Mouse (Mus musculus) heart, embryonic 14.5 days (tissue): ENCODE results near the gene Rbms3. TPM values are rescaled to one million over a fixed set of nuclear protein-coding genes. Genes with fewer than 3 reads are reported as not detected.

Source experiments
- ATAC-seq: fragments of 200-750 bp; cut with Nextera tagmentation; 2 replicates; pipeline ENCODE4 v1.8.0; 2017; ENCODE audit warnings: low read depth, moderate TSS enrichment; ENCODE audit not compliant: insufficient number of reproducible peaks, insufficient read depth, low FRiP score
- H3K27ac ChIP-seq, 2 experiments: fragments of 200-500 bp in 1 of 2; fragments of 300-500 bp in 1 of 2; sonication (generic) in 1 of 2; replicated peaks in 1 of 2; 2 replicates each; pipeline ENCODE4 v1.5.1; 2012 to 2014; ENCODE audit warnings: low read depth in 2 of 2, low read length in 2 of 2, control low read depth in 1 of 2, mild to moderate bottlenecking in 1 of 2, mixed read lengths in 1 of 2; ENCODE audit not compliant: control insufficient read depth in 1 of 2, insufficient read depth in 1 of 2
- H3K27me3 ChIP-seq: fragments of 300-500 bp; sonication (generic); 2 replicates; pipeline ENCODE4 v1.6.1; 2014; ENCODE audit warnings: mild to moderate bottlenecking, low read length, control low read depth; ENCODE audit not compliant: control insufficient read depth, insufficient read depth
- H3K36me3 ChIP-seq: fragments of 300-500 bp; sonication (generic); 2 replicates; pipeline ENCODE4 v1.6.1; 2014; ENCODE audit warnings: mild to moderate bottlenecking, control low read depth, low read length, mixed read lengths; ENCODE audit not compliant: control insufficient read depth, insufficient read depth
- H3K4me1 ChIP-seq, 2 experiments: fragments of 200-500 bp in 1 of 2; fragments of 300-500 bp in 1 of 2; sonication (generic) in 1 of 2; 2 replicates each; pipeline ENCODE4 v1.6.1; 2012 to 2014; ENCODE audit warnings: low read length in 2 of 2, control low read depth in 1 of 2, mixed read lengths in 1 of 2; ENCODE audit not compliant: control insufficient read depth in 2 of 2, insufficient read depth in 2 of 2
- H3K4me2 ChIP-seq: fragments of 300-500 bp; sonication (generic); 2 replicates; pipeline ENCODE4 v1.6.1; 2014; ENCODE audit warnings: mild to moderate bottlenecking, low read length
- H3K4me3 ChIP-seq, 2 experiments: fragments of 200-500 bp in 1 of 2; fragments of 300-500 bp in 1 of 2; sonication (generic) in 1 of 2; 2 replicates each; pipeline ENCODE4 v1.5.1; 2012 to 2014; ENCODE audit warnings: low read length in 2 of 2, mild to moderate bottlenecking in 2 of 2, control low read depth in 1 of 2, low read depth in 1 of 2, moderate library complexity in 1 of 2; ENCODE audit not compliant: control insufficient read depth in 1 of 2, insufficient read depth in 1 of 2
- H3K9ac ChIP-seq: fragments of 300-500 bp; sonication (generic); 2 replicates; pipeline ENCODE4 v1.6.1; 2014; ENCODE audit warnings: mild to moderate bottlenecking, low read length
- H3K9me3 ChIP-seq: fragments of 300-500 bp; sonication (generic); 2 replicates; pipeline ENCODE4 v1.6.1; 2016; ENCODE audit warnings: low read length, control low read depth; ENCODE audit not compliant: control insufficient read depth
- WGBS: fragments of 180-500 bp; shearing (Covaris S2); extraction: QIAGEN DNeasy Blood & Tissue Kit; methylation state at CpG from one replicate; pipeline ENCODE4 v1.1.7; 2014; 5-methylcytosine and 5-hydroxymethylcytosine counted together
- polyA plus RNA-seq: library from polyadenylated mRNA; unstranded; fragments of >200 nt; fragmentation: Nextera tagmentation; extraction: Ambion mirVana; gene quantifications from 2 replicates; pipeline ENCODE4 v1.2.1, GENCODE M21; 2014

Gene Rbms3
- 38.6 and 39.4 TPM in 2 replicates for polyA plus RNA-seq

GRCm38 (mm10) chr9:117629771-117630170 is at the start of gene Rbms3:
Rbms3 (minus strand) TSS chr9:117629913.
- Histone ChIP-seq H3K27me3 (no peaks in the 10 kb centered on the region), H3K4me2 (no peak within 1 kb of the TSS), H3K27ac (no peak within 1 kb of the TSS), H3K4me3 (no peak within 1 kb of the TSS), H3K9ac (no peak within 1 kb of the TSS), H3K4me1 (no peaks in the 10 kb centered on the region), H3K36me3 (no peaks in the 10 kb centered on the region), H3K9me3 (no peaks in the 10 kb centered on the region)
- ATAC-seq = no peak
- 61% methylated on average over 9 of the region's 9 CpGs for WGBS

DNA sequence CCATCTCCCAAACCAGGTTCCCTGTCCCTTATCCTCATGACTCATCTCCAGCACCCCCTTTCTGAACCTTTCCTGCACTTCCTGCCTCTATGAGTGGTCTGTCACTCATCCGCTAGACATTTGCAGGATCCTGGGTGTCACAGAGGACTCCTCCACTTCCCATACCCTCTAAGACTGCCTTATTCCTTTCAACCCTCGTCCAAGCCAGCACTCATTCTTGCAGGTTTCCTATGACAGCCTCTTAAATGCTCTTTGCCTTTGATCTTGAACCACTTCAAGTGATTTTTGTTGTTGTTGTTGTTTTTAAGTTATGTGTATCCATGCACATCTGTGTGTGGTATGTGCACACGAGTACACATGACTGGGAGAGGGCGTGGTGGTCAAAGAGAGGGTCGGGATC is 43.6 kb upstream of the Rbms3 start:
- Histone ChIP-seq H3K4me3 (no peak overlapping the region), H3K27me3 (no peaks in the 10 kb centered on the region), H3K9me3 (no peaks in the 10 kb centered on the region), H3K4me1 (peaks cover 2% of the 10 kb centered on the region in 2 experiments; a peak in 3 of 4 replicates), H3K27ac (no peak overlapping the region), H3K36me3 (no peaks in the 10 kb centered on the region), H3K4me2 (no peak overlapping the region), H3K9ac (no peak overlapping the region)
- WGBS = 75% methylated on average over 5 of the region's 5 CpGs
- no peak for ATAC-seq

DNA sequence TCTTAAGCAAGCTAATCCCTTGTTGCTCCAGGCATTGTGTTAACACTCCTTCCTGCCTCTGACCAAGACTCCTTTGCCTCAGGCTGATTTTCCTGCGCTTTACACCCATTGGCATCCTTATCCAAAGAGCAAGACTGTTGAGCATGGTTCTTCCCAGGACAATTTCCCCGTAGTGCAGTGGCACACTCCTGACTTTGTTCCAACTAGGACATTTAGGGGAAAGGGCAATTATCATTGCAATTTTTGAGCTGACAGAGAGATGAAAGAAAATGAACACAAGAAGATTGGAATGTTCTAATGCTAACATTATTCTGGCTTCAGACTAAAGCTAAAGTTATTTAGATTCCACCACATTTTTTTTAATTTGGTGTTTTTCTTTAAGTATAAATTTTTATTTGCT is 24.9 kb upstream of the Rbms3 start:
- Histone ChIP-seq H3K9ac (no peak overlapping the region), H3K4me1 (no peaks in the 10 kb centered on the region), H3K27ac (no peak overlapping the region), H3K4me3 (no peak overlapping the region), H3K9me3 (no peaks in the 10 kb centered on the region), H3K4me2 (no peak overlapping the region), H3K27me3 (no peaks in the 10 kb centered on the region), H3K36me3 (no peaks in the 10 kb centered on the region)
- WGBS = 70% methylated on average over 2 of the region's 2 CpGs
- ATAC-seq = no peak

GRCm38 (mm10) chr9:117653641-117654040 is 23.9 kb upstream of the Rbms3 start:
- H3K4me1 ChIP-seq = no peaks in the 10 kb centered on the region
- H3K9me3 ChIP-seq = no peaks in the 10 kb centered on the region
- H3K36me3 ChIP-seq = no peaks in the 10 kb centered on the region
- WGBS = 49% methylated on average over 5 of the region's 5 CpGs
- H3K27ac ChIP-seq = no peak overlapping the region
- H3K9ac ChIP-seq = no peak overlapping the region
- no peak overlapping the region for H3K4me2 ChIP-seq
- no peak overlapping the region for H3K4me3 ChIP-seq
- no peaks in the 10 kb centered on the region for H3K27me3 ChIP-seq
- ATAC-seq = no peak

GRCm38 (mm10) chr9:117646131-117646530 is 16.4 kb upstream of the Rbms3 start:
- Histone ChIP-seq H3K27ac (no peak overlapping the region), H3K36me3 (no peaks in the 10 kb centered on the region), H3K4me1 (no peaks in the 10 kb centered on the region), H3K27me3 (no peaks in the 10 kb centered on the region), H3K4me2 (no peak overlapping the region), H3K9ac (no peak overlapping the region), H3K4me3 (no peak overlapping the region), H3K9me3 (no peaks in the 10 kb centered on the region)
- no peak for ATAC-seq
- WGBS = 73% methylated on average over 2 of the region's 2 CpGs

DNA sequence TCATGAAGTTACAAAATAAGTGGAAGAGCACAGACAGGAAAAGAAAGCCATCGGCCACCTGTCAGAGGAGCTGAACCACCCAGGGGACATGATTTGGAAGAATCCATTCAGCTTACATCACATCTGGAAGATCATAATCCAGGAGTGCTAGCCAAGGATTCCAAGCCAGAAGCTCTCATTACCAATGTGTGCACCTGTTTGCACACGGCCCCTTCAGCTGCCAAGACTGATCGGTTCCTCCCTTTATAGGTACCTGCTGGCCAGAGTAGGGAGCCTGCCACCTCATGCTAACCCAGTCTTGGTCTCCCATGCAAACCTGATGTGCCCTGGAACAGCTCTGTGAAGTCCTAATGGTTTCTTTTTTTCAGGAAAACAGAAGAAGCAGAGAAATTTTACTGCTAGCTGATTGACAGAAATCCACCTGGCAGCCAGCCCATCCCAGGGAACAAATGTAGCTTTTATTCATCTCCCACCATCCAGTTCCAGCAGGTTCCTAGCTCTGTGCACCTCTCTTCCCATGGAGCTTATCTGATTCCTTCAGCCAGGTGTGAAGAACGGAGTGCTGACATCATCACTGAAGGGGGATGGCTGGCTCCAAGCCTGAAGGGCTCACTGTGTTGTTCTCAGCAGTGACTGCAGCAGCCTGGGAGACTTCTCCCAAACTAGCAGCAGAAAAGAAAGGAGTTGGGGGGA is 11.5 kb upstream of the Rbms3 start:
- Histone ChIP-seq H3K27me3 (no peaks in the 10 kb centered on the region), H3K4me1 (peaks cover 0 to 7% of the 10 kb centered on the region in 2 experiments; a peak in 2 of 4 replicates), H3K9me3 (no peaks in the 10 kb centered on the region), H3K36me3 (no peaks in the 10 kb centered on the region), H3K9ac (no peak overlapping the region), H3K4me2 (no peak overlapping the region), H3K27ac (no peak overlapping the region), H3K4me3 (no peak overlapping the region)
- 70% methylated on average over 4 of the region's 4 CpGs for WGBS
- ATAC-seq = no peak

GRCm38 (mm10) chr9:117638623-117639185 is 9.0 kb upstream of the Rbms3 start:
- Histone ChIP-seq H3K27ac (no peak overlapping the region), H3K36me3 (no peaks in the 10 kb centered on the region), H3K4me2 (no peak overlapping the region), H3K27me3 (no peaks in the 10 kb centered on the region), H3K9ac (no peak overlapping the region), H3K4me1 (peaks cover 0 to 7% of the 10 kb centered on the region in 2 experiments; a peak in 2 of 4 replicates), H3K4me3 (no peak overlapping the region), H3K9me3 (no peaks in the 10 kb centered on the region)
- 76% methylated on average over 5 of the region's 5 CpGs for WGBS
- no peak for ATAC-seq
